Mouse (Mus musculus) heart, postnatal 36 days (tissue): ENCODE data around the gene Irak2. TPM values are rescaled to one million over a fixed set of nuclear protein-coding genes. Genes with fewer than 3 reads are reported as not detected.
"Not testable (repeated sequence)": the region's sequence is repeated elsewhere in the genome, so short reads cannot be mapped to it uniquely, and the experiment has no call there.

ENCODE experiments used
- DNase-seq, 2 experiments: peaks; one replicate each; pipeline ENCODE4 v3.0.0; 2021 to 2022
- intact Hi-C: fragments of 180-260 bp; cut with DNase I; formaldehyde crosslinking; loops from one replicate; pipeline ENCODE4 v1.15.1; 2025
- total RNA-seq, 2 experiments: library from RNA; stranded (reverse); gene quantifications; 2 replicates each; pipeline ENCODE4 v1.2.3; 2021

Irak2 gene
- total RNA-seq, 2 experiments from 2014 or later = 7.5 to 10.2 TPM

DNA sequence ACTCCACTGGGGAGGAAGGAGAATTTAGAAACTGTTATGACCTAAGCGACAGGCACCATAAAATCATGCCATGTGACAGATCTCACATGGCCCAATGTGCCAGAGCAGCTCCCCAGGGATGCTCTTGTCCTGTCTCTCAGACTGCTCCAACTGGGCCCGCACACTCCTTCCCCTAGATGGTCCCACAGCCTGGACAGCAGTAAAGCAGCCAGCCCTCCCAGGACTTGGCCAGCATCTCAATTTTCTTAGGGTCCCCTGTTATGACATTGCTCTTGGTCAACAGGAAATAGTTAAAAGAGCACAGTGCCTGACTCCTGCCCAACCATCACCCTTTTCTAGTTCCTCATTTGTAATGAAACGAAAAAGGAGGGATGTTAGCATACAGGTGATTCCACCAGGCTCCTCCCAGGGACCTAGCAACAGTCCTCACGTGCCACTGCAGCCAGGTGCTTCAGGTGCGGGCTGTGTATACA lies 54.4 kb downstream of the Irak2 start:
- intact Hi-C loops = no loop called here
- no peak for DNase-seq

GRCm38 (mm10) chr6:113693377-113693776 lies 55.1 kb downstream of the Irak2 start:
- intact Hi-C loops = no loop called here
- DNase-seq = no peak

DNA sequence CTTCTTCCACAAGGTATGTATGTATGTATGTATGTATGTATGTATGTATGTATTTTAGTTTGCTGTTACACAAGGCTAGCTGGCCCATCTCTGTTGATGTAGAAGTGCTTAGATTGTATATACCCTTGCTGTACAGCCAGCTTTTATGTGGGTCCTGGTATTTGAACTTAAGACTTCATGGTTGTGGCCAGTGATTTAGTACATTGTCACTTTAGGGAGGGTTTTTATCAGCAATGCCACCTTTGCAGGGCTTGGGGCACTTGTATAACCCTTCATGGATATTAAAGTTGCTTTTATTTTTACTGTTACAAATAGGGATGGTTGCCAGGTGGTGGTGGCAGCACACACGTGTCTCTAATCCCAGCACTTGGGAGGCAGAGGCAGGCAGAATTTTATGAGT lies 56.9 kb downstream of the Irak2 start:
- no peak for DNase-seq
- intact Hi-C loops = loop anchor here (5.0 kb wide), 2 partner anchors 58 to 163 kb away; partner anchors contain the start of genes Emc3, Fancd2 and Irak2

DNA sequence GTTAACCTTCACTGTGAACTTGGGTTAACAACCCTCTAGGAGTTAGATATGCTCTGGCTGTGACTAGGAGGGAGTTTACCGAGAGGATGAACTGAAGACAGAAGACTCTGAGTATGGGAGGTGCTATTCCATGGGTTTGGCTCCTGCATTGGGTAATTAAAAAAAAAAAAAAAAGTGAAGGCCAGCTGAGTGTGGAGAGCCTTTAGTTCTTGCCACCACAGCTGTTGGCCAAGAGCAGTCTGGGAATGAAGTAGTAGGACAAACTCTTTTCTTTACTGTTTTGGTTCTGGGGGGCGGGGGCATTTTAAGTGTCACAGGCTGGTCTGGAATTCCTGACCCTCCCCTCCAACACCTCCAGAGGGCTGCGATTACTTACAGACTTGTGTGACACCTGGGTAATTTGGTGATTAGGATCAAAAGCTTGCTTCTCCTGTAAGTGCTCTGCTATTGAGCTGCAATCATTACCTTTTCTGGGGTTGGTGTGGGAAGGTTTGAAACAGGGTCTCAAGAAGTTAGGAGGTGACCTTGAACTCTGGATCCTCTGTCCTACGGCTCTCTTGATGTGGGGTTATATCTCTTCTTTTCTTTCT lies 57.6 kb downstream of the Irak2 start:
- intact Hi-C loops = loop anchor here (1.0 to 5.0 kb wide), 3 partner anchors 15 to 164 kb away; partner anchors contain the start of genes Emc3, Fancd2 and Irak2
- DNase-seq = peak in 1 of 2 experiments; percentile 16

GRCm38 (mm10) chr6:113696582-113697221 lies 58.4 kb downstream of the Irak2 start, which contains the start of gene Tatdn2:
Gene Tatdn2, plus strand, starts transcription at chr6:113697050.
- intact Hi-C loops = loop anchor here (1.0 to 5.0 kb wide), 3 partner anchors 15 to 164 kb away; partner anchors contain the start of genes Emc3, Fancd2 and Irak2
- DNase-seq = peak; percentile 93 to 95

DNA sequence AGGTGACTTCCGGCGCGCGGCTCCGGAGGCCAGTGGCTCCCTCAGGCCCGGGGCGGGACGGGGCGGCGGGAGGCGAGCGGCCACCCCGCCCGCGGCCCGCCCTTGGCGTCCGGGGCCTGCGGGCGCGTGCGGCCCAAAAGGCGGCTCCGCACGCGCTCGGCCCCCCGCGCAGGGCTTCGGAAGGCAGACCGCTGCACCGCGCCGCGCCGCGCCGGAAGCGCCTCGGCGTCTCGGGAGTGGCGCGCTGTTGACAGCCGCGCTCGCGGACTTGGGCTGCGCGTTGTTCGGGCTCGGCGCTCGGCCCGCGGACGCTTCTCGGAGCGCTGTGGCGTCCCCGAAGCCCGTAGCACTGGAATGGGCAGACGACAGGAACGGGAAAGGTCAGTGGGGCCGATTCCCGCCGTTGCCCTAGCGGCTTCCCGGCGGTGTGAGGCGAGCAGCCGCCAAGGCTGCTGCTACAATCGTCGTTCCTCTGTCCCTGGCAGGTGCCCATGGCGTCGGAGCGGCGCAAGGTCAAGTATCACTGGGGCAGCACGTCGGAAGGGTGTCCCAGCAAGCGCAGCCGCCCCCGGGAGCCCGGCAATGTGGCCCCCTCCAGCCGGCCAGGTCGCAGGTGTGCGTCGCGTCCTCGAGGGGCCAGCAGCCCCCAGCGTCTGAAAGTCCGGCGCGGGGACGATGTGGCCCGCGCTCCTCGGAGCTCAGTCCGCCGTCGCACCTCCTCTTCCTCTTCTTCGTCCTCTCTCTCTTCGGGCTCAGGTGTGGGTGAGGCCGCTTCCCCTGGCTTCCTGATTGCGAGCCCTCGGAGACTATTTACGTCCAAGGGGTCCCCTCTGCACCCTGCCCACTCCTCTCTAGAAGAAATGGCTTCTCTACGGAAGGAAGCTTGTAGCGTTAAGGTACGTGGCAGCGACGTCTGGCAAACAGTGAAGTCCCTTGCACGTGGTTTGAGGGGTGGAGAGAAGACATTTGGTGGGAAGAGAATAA lies 59.2 kb downstream of the Irak2 start:
- intact Hi-C loops = loop anchor here (2.0 to 5.0 kb wide), 3 partner anchors 39 to 165 kb away; partner anchors contain the start of genes Emc3, Fancd2 and Irak2
- peak in 1 of 2 experiments; percentile 48 for DNase-seq

- intact Hi-C loops = no loop called here
- DNase-seq = no peak
Observed at GRCm38 (mm10) chr6:113712718-113713117, 74.5 kb downstream of the Irak2 start.

DNA sequence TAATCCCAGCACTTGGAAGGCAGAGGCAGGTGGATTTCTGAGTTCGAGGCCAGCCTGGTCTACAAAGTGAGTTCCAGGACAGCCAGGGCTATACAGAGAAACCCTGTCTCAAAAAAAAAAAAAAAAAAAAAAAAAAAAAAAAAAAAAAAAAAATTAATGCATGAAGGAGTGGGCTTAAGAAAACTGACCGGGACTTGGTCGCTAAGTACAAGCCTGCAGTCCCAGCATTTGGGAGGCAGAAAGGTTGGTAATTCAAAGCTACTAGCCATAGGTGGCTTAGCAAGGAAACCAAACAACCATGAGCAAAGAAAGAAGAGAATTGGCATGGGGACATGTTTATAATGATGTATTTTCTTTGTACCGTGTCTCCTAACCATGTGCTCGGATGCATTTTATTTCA lies 75.1 kb downstream of the Irak2 start:
- DNase-seq, intact Hi-C loops: not testable (repeated sequence)

- DNase-seq = no peak
- intact Hi-C loops = no loop called here
Observed at GRCm38 (mm10) chr6:113714276-113714675, 76.0 kb downstream of the Irak2 start.

GRCm38 (mm10) chr6:113714797-113715196 lies 76.5 kb downstream of the Irak2 start:
- intact Hi-C loops = no loop called here

GRCm38 (mm10) chr6:113717541-113717940 lies 79.3 kb downstream of the Irak2 start:
- DNase-seq = no peak
- intact Hi-C loops = no loop called here

More at GRCm38 (mm10) chr6:113714797-113715196, 76.5 kb downstream of the Irak2 start:
- no peak for DNase-seq

DNA sequence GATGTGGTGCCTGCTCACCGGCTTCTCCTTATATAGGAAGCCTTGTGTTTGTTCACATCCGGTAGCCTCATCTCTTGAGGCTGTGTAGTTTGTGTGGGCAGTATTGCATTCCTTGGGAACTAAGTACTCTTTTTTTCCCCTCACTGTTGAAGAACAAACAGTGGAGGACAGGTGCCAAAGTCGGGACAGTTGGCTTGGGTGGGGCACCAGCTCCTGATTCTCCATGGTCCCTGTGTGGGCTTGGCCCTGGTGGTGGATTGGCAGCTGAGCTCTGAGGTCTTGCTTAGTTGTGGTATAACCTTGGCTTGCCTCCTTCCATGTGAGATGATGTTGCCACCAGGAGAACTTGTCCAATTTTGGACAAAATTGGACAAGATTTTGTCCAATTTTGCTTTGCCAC lies 81.6 kb downstream of the Irak2 start, which contains the start of gene Ghrl:
Gene Ghrl, minus strand, starts transcription at position 3 of the 400 bp plus-strand sequence.
- intact Hi-C loops = no loop called here
- no peak for DNase-seq

DNA sequence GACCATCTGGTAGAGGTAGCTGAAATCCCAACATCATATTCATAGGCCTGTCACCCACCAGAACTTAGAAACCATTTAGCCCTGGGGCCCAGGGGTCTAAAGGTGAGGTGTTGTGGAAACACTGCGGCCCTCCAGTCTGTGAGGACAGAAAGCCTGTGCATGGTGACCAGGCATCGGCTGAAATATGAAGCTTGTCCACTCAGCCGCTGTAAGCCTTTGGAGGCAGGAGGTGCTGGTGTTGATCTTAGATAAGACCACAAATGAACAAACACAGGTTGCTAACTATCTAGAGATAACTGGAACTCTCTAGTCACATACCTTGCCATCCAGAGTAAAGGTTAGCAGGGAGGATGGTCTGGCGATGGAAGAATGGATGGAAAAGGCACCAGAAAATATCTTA lies 82.8 kb downstream of the Irak2 start:
- DNase-seq = no peak
- intact Hi-C loops = no loop called here

DNA sequence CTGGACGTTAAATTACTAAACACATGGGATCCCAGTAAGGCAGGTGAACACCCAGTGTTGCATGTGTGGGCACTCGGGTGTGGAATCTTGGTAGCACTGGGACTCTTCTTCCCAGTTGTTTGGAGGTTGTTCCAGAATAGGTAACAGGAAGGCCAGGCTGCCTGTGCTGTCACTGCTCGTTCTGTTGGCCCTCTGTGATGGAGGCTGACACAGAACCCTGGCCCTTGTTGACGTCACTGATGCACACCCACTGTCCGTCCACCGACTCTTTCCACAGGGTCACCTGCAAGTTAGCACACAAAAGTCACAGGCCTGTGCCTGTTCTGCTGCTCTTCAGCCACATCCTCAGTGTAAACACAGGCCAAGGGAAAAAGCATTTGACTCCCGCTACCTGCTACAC lies 89.9 kb downstream of the Irak2 start:
- intact Hi-C loops = no loop called here
- DNase-seq = no peak

- no peak for DNase-seq
- intact Hi-C loops = no loop called here
Observed at GRCm38 (mm10) chr6:113731296-113731695, 93.0 kb downstream of the Irak2 start.

GRCm38 (mm10) chr6:113737318-113738046 lies 99.2 kb downstream of the Irak2 start:
- intact Hi-C loops = loop anchor here (2.0 kb wide), 1 partner anchor 39 kb away; no protein-coding TSS in a partner anchor
- no peak for DNase-seq

DNA sequence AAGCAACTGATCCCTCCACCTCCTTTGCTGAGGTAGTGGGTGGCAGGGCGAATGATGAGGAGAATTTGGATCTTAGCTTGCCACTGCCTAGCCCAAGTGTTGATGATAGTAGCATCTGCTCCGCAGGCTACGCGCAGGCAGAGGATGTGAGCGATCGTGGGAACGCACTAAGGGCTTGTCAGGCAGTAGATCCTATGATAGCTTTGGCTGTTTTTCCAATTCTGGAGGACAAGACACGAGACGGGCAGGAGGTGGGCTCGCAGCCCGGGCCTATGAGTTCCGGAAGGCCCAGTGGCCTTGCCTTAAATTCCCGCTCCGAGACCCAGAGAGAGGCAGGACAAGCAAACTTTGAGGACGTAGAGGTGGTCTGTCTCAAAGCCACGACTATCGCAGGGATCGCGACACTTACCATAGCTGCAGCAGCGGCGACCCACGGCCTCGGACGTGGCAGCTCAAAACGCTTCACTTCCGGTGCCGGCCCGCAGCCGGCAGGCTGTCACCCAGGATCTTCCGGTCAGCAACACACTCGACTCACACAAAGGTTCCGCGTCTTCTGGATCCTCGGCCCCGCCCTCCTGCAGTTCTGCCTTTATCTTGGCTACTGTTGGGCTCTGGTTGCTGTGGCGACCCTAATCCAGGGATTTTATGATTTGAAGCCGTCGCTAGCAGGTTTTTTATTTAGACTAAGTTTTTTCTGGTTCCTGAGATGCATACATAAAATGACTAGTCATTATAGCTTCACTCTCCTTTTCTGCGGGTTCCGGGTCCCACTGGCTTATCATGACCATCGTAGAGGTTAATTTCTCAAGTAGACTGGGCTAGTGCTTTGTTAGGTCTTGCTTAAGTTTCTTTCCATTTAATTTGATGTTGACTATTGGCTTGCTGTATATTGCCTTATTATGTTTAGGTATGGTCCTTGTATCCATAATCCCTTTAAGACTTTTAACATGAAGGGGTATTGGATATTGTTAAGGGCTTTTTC lies 102.3 kb downstream of the Irak2 start, which contains the start of gene Sec13:
Gene Sec13, minus strand, starts transcription at position 508 of the 982 bp plus-strand sequence.
- DNase-seq = peak; percentile 88 to 89
- intact Hi-C loops = no loop called here

DNA sequence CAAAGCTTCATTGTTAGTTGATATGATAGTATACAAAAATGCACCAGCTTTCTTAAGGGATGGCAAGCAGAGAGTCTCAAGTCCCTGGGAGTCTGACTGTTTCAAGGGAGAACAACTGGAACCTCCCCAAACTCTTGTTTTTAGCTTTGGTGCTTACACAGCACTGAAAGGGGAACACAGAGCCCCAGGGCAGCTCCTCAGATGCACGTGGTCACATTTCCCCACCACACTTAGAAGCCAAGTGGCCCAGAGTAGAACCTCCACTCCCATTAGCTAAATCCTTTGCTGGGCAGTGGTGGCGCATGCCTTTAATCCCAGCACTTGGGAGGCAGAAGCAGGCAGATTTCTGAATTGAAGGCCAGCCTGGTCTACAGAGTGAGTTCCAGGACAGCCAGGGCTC lies 103.2 kb downstream of the Irak2 start:
- intact Hi-C loops = no loop called here
- DNase-seq = no peak
